Mouse (Mus musculus) liver, embryonic 11.5 days (tissue): ENCODE data around the gene Mad1l1. TPM values are rescaled to one million over a fixed set of nuclear protein-coding genes. Genes with fewer than 3 reads are reported as not detected.

ENCODE experiments used
- ATAC-seq: fragments of 200-750 bp; cut with Nextera tagmentation; replicated peaks from 2 replicates; pipeline ENCODE4 v1.8.0; 2017; ENCODE audit warnings: moderate number of reproducible peaks, mild to moderate bottlenecking, moderate TSS enrichment, moderate library complexity; ENCODE audit not compliant: low FRiP score
- DNase-seq: peaks from one replicate; pipeline ENCODE4 v3.0.0-alpha.2; 2017; ENCODE audit warnings: low spot score
- H3K27ac ChIP-seq: fragments of 300-500 bp; sonication (generic); 2 replicates; pipeline ENCODE4 v1.5.1; 2014; ENCODE audit warnings: mild to moderate bottlenecking, low read depth, low read length, control low read depth
- H3K27me3 ChIP-seq: fragments of 300-500 bp; sonication (generic); replicated peaks from 2 replicates; pipeline ENCODE4 v1.6.1; 2014; ENCODE audit warnings: low read length, mixed read lengths; ENCODE audit not compliant: control insufficient read depth, insufficient read depth
- H3K36me3 ChIP-seq: fragments of 300-500 bp; sonication (generic); 2 replicates; pipeline ENCODE4 v1.6.1; 2014; ENCODE audit warnings: mild to moderate bottlenecking, low read length, moderate library complexity, mixed read lengths; ENCODE audit not compliant: control insufficient read depth, insufficient read depth
- H3K4me1 ChIP-seq: fragments of 300-500 bp; sonication (generic); replicated peaks from 2 replicates; pipeline ENCODE4 v1.6.1; 2014; ENCODE audit warnings: low read length, mixed read lengths; ENCODE audit not compliant: control insufficient read depth, insufficient read depth
- H3K4me2 ChIP-seq: fragments of 300-500 bp; sonication (generic); 2 replicates; pipeline ENCODE4 v1.6.1; 2014; ENCODE audit warnings: mild to moderate bottlenecking, control low read depth, moderate library complexity
- H3K4me3 ChIP-seq: fragments of 300-500 bp; sonication (generic); 2 replicates; pipeline ENCODE4 v1.5.1; 2014; ENCODE audit warnings: low read depth, low read length, control low read depth
- H3K9ac ChIP-seq: fragments of 300-500 bp; sonication (generic); 2 replicates; pipeline ENCODE4 v1.6.1; 2014; ENCODE audit warnings: low read depth, low read length, control low read depth
- H3K9me3 ChIP-seq: fragments of 300-500 bp; sonication (generic); 2 replicates; pipeline ENCODE4 v1.6.1; 2016; ENCODE audit warnings: low read length, inconsistent platforms, mixed read lengths; ENCODE audit not compliant: control insufficient read depth
- WGBS: fragments of 180-500 bp; shearing (Covaris S2); extraction: QIAGEN DNeasy Blood & Tissue Kit; methylation state at CpG from one replicate; pipeline ENCODE4 v1.1.7; 2014; 5-methylcytosine and 5-hydroxymethylcytosine counted together
- polyA plus RNA-seq: library from polyadenylated mRNA; unstranded; fragments of >200 nt; fragmentation: Nextera tagmentation; extraction: Ambion mirVana; gene quantifications from 2 replicates; pipeline ENCODE4 v1.2.1, GENCODE M21; 2014

The Mad1l1 gene
- polyA plus RNA-seq, 1 experiment from 2014 or later: 43.0 TPM

DNA sequence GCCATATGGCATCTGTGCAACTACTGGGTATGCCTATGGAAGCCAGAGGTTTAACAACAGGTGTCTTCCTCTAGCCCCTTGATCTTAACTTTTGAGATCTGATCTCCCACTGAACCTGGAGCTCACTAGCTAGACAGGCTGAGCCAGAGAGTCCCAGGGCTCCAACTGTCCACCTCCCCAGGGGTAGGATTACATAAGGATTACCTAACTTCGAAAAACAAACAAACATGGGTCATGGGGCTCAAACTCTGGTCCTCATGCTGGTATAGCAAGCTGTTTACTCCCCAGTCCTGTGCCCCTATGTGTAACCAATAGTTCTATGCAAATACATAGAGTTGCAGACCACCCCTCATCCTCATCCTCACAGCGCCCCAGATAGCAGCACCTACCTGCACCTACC is 208.1 kb downstream of the Mad1l1 start:
- 87% methylated on average over 2 of the region's 2 CpGs for WGBS
- Histone ChIP-seq H3K4me1 (peaks cover 9% of the 10 kb centered on the region), H3K27ac (peak overlapping the region; percentile 16), H3K4me3 (no peak overlapping the region), H3K9me3 (no peaks in the 10 kb centered on the region), H3K27me3 (no peaks in the 10 kb centered on the region), H3K9ac (no peak overlapping the region), H3K36me3 (0 out of 2 replicates have a peak, but pooled peaks cover 5% of the 10 kb centered on the region), H3K4me2 (no peak overlapping the region)
- DNase-seq (no peak), ATAC-seq (0 out of 2 replicates have a peak, but pooled peaks have one; percentile 37)

DNA sequence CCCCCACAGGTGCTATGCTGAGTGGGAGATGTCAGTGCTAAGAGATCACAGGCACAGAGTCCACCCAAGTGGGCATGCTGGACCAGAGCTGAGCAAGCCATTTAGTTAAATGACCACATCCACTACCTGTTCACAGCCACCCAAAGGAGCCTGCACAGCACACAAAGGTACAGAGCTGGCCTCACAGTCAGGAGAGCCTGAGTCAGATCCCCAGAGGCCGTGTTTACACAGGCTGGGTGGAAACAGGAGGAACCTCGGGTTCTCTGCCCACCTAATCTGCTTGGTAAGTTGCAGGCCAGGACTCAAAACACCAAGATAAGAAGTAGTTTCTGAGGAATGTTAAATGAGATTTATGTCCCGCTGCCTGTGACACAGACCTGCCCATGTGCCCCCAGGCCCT is 211.3 kb downstream of the Mad1l1 start:
- no peak overlapping the region for H3K9ac ChIP-seq
- H3K4me2 ChIP-seq: no peak overlapping the region
- no peak for ATAC-seq
- H3K27ac ChIP-seq: no peak overlapping the region
- H3K36me3 ChIP-seq: 0 out of 2 replicates have a peak, but pooled peaks cover 5% of the 10 kb centered on the region
- DNase-seq: no peak
- no peaks in the 10 kb centered on the region for H3K9me3 ChIP-seq
- H3K27me3 ChIP-seq: no peaks in the 10 kb centered on the region
- 31% methylated on average over 3 of the region's 3 CpGs for WGBS
- peaks cover under 1% of the 10 kb centered on the region for H3K4me1 ChIP-seq
- H3K4me3 ChIP-seq: no peak overlapping the region

GRCm38 (mm10) chr5:140107907-140108306 is 213.4 kb downstream of the Mad1l1 start:
- Histone ChIP-seq H3K4me2 (no peak overlapping the region), H3K4me3 (no peak overlapping the region), H3K9me3 (no peaks in the 10 kb centered on the region), H3K4me1 (no peaks in the 10 kb centered on the region; the same call in 1 of the 2 replicates), H3K27ac (no peak overlapping the region), H3K27me3 (no peaks in the 10 kb centered on the region), H3K9ac (no peak overlapping the region), H3K36me3 (no peaks in the 10 kb centered on the region)
- no peak for DNase-seq
- WGBS: 78% methylated on average over 2 of the region's 2 CpGs
- no peak for ATAC-seq

DNA sequence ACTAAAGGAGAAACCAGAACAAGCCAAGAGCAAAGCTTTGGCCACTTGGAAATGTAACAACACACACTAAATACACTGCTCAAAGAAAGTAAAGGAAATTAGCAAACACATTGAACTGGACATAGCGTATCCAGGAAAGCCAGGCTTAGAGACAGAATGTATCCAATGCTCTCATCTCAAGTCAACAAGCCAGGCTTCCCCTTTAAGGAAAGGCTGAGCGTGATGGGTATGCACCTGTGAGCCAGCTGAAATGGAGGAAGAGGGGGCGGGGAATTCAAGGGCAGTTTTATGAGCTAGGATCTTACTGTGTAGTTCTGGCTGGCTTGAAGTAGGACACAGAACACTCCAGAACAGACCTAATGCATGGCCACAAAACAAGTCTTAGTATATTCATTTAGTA is 215.3 kb downstream of the Mad1l1 start:
- ATAC-seq (no peak), DNase-seq (no peak)
- H3K9ac ChIP-seq: no peak overlapping the region
- no peaks in the 10 kb centered on the region; the same call in 1 of the 2 replicates for H3K4me1 ChIP-seq
- H3K9me3 ChIP-seq: no peaks in the 10 kb centered on the region
- no peak overlapping the region for H3K27ac ChIP-seq
- no peak overlapping the region for H3K4me2 ChIP-seq
- H3K27me3 ChIP-seq: no peaks in the 10 kb centered on the region
- no peak overlapping the region for H3K4me3 ChIP-seq
- H3K36me3 ChIP-seq: no peaks in the 10 kb centered on the region
- 91% methylated on average over 3 of the region's 3 CpGs for WGBS

GRCm38 (mm10) chr5:140104891-140105290 is 216.5 kb downstream of the Mad1l1 start:
- Histone ChIP-seq H3K4me2 (no peak overlapping the region), H3K9ac (no peak overlapping the region), H3K27me3 (no peaks in the 10 kb centered on the region), H3K4me1 (no peaks in the 10 kb centered on the region), H3K36me3 (no peaks in the 10 kb centered on the region), H3K4me3 (no peak overlapping the region), H3K9me3 (no peaks in the 10 kb centered on the region), H3K27ac (no peak overlapping the region)
- WGBS: 85% methylated on average over 1 of the region's 1 CpGs
- DNase-seq (no peak), ATAC-seq (no peak)

DNA sequence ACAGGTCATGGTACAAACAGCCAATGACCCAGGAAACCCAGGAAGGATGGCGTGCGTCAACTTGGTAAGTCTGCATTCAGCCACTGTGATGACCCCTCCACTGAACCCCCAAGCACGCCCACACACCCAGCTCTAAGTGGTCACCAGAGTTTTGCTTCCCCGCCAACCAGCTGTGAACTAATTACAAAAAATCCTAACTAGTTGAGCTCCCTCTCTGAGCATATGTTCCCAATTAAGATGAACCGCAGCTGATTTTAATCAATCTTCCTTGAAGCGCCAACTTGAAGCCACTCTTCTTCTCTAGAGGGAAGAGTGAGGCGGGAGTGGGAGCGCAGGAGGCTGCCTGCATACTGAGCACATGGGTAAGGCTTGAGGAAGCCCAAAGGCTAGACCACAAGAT is 218.6 kb downstream of the Mad1l1 start:
- Histone ChIP-seq H3K4me2 (no peak overlapping the region), H3K4me1 (no peaks in the 10 kb centered on the region), H3K4me3 (no peak overlapping the region), H3K9ac (no peak overlapping the region), H3K27ac (no peak overlapping the region), H3K27me3 (no peaks in the 10 kb centered on the region), H3K9me3 (no peaks in the 10 kb centered on the region), H3K36me3 (no peaks in the 10 kb centered on the region)
- ATAC-seq: no peak
- DNase-seq: no peak
- 79% methylated on average over 8 of the region's 8 CpGs for WGBS

- DNase-seq: no peak
- ATAC-seq: no peak
- Histone ChIP-seq H3K27ac (no peak overlapping the region), H3K9me3 (no peaks in the 10 kb centered on the region), H3K4me2 (no peak overlapping the region), H3K9ac (no peak overlapping the region), H3K4me1 (no peaks in the 10 kb centered on the region), H3K36me3 (no peaks in the 10 kb centered on the region), H3K4me3 (no peak overlapping the region), H3K27me3 (no peaks in the 10 kb centered on the region)
- WGBS: 92% methylated on average over 14 of the region's 14 CpGs
Measured at GRCm38 (mm10) chr5:140101409-140102009, 219.8 kb downstream of the Mad1l1 start.

GRCm38 (mm10) chr5:140098711-140099110 is 222.6 kb downstream of the Mad1l1 start:
- DNase-seq (no peak), ATAC-seq (no peak)
- no peaks in the 10 kb centered on the region for H3K27me3 ChIP-seq
- no peak overlapping the region for H3K9ac ChIP-seq
- no peak overlapping the region for H3K4me2 ChIP-seq
- no peaks in the 10 kb centered on the region for H3K4me1 ChIP-seq
- no peaks in the 10 kb centered on the region; the same call in 1 of the 2 replicates for H3K36me3 ChIP-seq
- H3K27ac ChIP-seq: no peak overlapping the region
- H3K4me3 ChIP-seq: no peak overlapping the region
- WGBS: 96% methylated on average over 5 of the region's 5 CpGs
- H3K9me3 ChIP-seq: no peaks in the 10 kb centered on the region

DNA sequence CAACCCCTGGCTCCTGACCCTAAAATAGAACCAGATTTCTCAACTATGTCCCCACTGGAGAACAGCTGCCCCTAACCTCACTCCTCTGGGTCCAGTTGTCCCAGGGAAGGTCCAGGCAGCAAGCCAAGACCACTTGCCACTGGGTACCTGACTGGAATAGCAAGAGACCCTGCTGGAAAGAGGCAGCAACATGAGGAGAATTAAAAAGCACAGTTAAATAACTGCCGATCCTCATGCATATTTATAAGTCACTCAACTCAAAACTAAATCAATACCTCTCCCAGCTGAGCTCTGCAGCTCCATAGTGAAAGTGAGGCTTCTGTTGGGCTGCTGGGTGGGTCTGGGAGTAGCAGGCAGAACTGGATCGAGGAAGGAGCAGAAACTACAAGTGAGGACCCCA is 226.1 kb downstream of the Mad1l1 start:
- 79% methylated on average over 2 of the region's 2 CpGs for WGBS
- no peaks in the 10 kb centered on the region for H3K4me1 ChIP-seq
- no peak overlapping the region for H3K9ac ChIP-seq
- H3K27me3 ChIP-seq: no peaks in the 10 kb centered on the region
- no peak for DNase-seq
- no peaks in the 10 kb centered on the region for H3K9me3 ChIP-seq
- no peak for ATAC-seq
- no peak overlapping the region for H3K4me2 ChIP-seq
- H3K27ac ChIP-seq: no peak overlapping the region
- H3K36me3 ChIP-seq: no peaks in the 10 kb centered on the region; the same call in 1 of the 2 replicates
- no peak overlapping the region for H3K4me3 ChIP-seq
